Mouse (Mus musculus): ENCODE measurements around the gene Gm5936.
"Not testable (repeated sequence)": the region's sequence is repeated elsewhere in the genome, so short reads cannot be mapped to it uniquely, and the experiment has no call there.

Gm5936 gene

GRCm38 (mm10) chrX:74836842-74837522, at the start of gene Gm5936:
Gm5936 (plus strand) TSS chrX:74837196.
- DNase-seq (ENCODE audit: low spot score in 2 of 2), result not testable (repeated sequence)

GRCm38 (mm10) chrX:74856104-74856503, 19.1 kb downstream of the Gm5936 start:
- not testable (repeated sequence) for DNase-seq (ENCODE audit: low spot score in 2 of 2)

- DNase-seq (ENCODE audit: low spot score in 2 of 2), result peak in 1 of 2 experiments; percentile 0
Measured at GRCm38 (mm10) chrX:74880123-74880522, 43.1 kb downstream of the Gm5936 start.
